Mouse (Mus musculus) left cerebral cortex, postnatal 36 days (tissue): ENCODE measurements around the gene Pcolce. TPM values are rescaled to one million over a fixed set of nuclear protein-coding genes. Genes with fewer than 3 reads are reported as not detected.
"Not testable (repeated sequence)": the region's sequence is repeated elsewhere in the genome, so short reads cannot be mapped to it uniquely, and the experiment has no call there.

Experiments used
- DNase-seq, 2 experiments: peaks; one replicate each; pipeline ENCODE4 v3.0.0; 2021 to 2022; ENCODE audit warnings: low spot score in 2 of 2, mixed read lengths in 1 of 2
- intact Hi-C: fragments of 180-260 bp; cut with DNase I; formaldehyde crosslinking; loops from one replicate; pipeline ENCODE4 v1.15.1; 2025
- total RNA-seq, 2 experiments: library from RNA; stranded (reverse); gene quantifications; 2 replicates each; pipeline ENCODE4 v1.2.3; 2021

The Pcolce gene
- total RNA-seq, 2 experiments from 2014 or later = 8.6 to 14.9 TPM

GRCm38 (mm10) chr5:137631171-137631570 is 17.6 kb upstream of the Pcolce start:
- peak in 1 of 2 experiments; percentile 46 for DNase-seq
- intact Hi-C loops = no loop called here

- intact Hi-C loops = no loop called here
- no peak for DNase-seq
These were observed 17.0 kb upstream of the Pcolce start for GRCm38 (mm10) chr5:137630602-137631001.

- intact Hi-C loops = loop anchor here (5.0 kb wide), 1 partner anchor 43 kb away; no protein-coding TSS in a partner anchor
These were observed 16.4 kb upstream of the Pcolce start for GRCm38 (mm10) chr5:137629906-137630545.

GRCm38 (mm10) chr5:137629306-137629721 is 15.7 kb upstream of the Pcolce start:
- no peak for DNase-seq
- intact Hi-C loops = loop anchor here (5.0 kb wide), 1 partner anchor 42 kb away; no protein-coding TSS in a partner anchor

More at GRCm38 (mm10) chr5:137629906-137630545, 16.4 kb upstream of the Pcolce start:
- no peak for DNase-seq

GRCm38 (mm10) chr5:137628498-137629305 is 15.1 kb upstream of the Pcolce start, which contains the start of the genes Fbxo24, Lrch4 and Gm20605:
TSS of gene Fbxo24 (minus strand) at chr5:137629002.
TSS of gene Lrch4 (plus strand) at chr5:137629121.
TSS of gene Gm20605 (plus strand) at chr5:137629175.
- intact Hi-C loops = loop anchor here (5.0 kb wide), 1 partner anchor 41 kb away; no protein-coding TSS in a partner anchor
- peak; percentile 98 for DNase-seq

- intact Hi-C loops = loop anchor here (5.0 kb wide), 1 partner anchor 41 kb away; no protein-coding TSS in a partner anchor
- no peak for DNase-seq
These were observed 14.4 kb upstream of the Pcolce start for GRCm38 (mm10) chr5:137627991-137628390.

- intact Hi-C loops = no loop called here
These were observed 10.4 kb upstream of the Pcolce start for GRCm38 (mm10) chr5:137623937-137624530.

GRCm38 (mm10) chr5:137615347-137615746 is 1.8 kb upstream of the Pcolce start:
- intact Hi-C loops = no loop called here
- no peak for DNase-seq

More at GRCm38 (mm10) chr5:137623937-137624530, 10.4 kb upstream of the Pcolce start:
- DNase-seq = no peak

GRCm38 (mm10) chr5:137614921-137615320 is 1.3 kb upstream of the Pcolce start:
- DNase-seq, intact Hi-C loops: not testable (repeated sequence)

GRCm38 (mm10) chr5:137613076-137613475 is 508 bp downstream of the Pcolce start:
- intact Hi-C loops = no loop called here
- no peak for DNase-seq

- DNase-seq = no peak
- intact Hi-C loops = no loop called here
These were observed 2.4 kb downstream of the Pcolce start for GRCm38 (mm10) chr5:137611245-137611602.

GRCm38 (mm10) chr5:137610548-137611244 is 2.9 kb downstream of the Pcolce start:
- intact Hi-C loops = no loop called here
- no peak for DNase-seq

- intact Hi-C loops = no loop called here
- no peak for DNase-seq
These were observed 3.5 kb downstream of the Pcolce start for GRCm38 (mm10) chr5:137610056-137610455.

- DNase-seq = no peak
- intact Hi-C loops = no loop called here
These were observed 4.3 kb downstream of the Pcolce start for GRCm38 (mm10) chr5:137609292-137609691.

GRCm38 (mm10) chr5:137608654-137609190 is 4.9 kb downstream of the Pcolce start:
- DNase-seq = no peak
- intact Hi-C loops = no loop called here

- no peak for DNase-seq
These were observed 5.5 kb downstream of the Pcolce start for GRCm38 (mm10) chr5:137607860-137608653.

GRCm38 (mm10) chr5:137601365-137601729 is 12.2 kb downstream of the Pcolce start:
- intact Hi-C loops = loop anchor here (1.0 to 5.0 kb wide), 3 partner anchors 51 to 186 kb away; partner anchors contain the start of genes Epo, Gnb2, Mepce and Zcwpw1
- no peak for DNase-seq

More at GRCm38 (mm10) chr5:137607860-137608653, 5.5 kb downstream of the Pcolce start:
- intact Hi-C loops = no loop called here
